Mouse (Mus musculus) gastrocnemius, adult 2 months (tissue): Measurements from ENCODE around the gene Scube1. TPM values are rescaled to one million over a fixed set of nuclear protein-coding genes. Genes with fewer than 3 reads are reported as not detected.

Experiments used
- DNase-seq: peaks from one replicate; pipeline ENCODE4 v3.0.0; 2022
- H3K27ac ChIP-seq: fragments of 200-600 bp; 2 replicates; pipeline ENCODE4 v1.8.1; 2022; ENCODE audit warnings: mild to moderate bottlenecking
- H3K4me3 ChIP-seq: fragments of 200-600 bp; 2 replicates; pipeline ENCODE4 v1.8.1; 2022; ENCODE audit warnings: mild to moderate bottlenecking, moderate library complexity
- CTCF ChIP-seq: fragments of 200-600 bp; IDR thresholded peaks from 2 replicates; pipeline ENCODE4 v1.8.1; 2022; ENCODE audit warnings: antibody characterized with exemption, mild to moderate bottlenecking, moderate library complexity
- intact Hi-C: fragments of 180-260 bp; cut with DNase I; formaldehyde crosslinking; loops from one replicate; pipeline ENCODE4 v1.15.1; 2025
- total RNA-seq, 2 experiments: library from RNA; stranded (reverse); gene quantifications; 2 replicates each; pipeline ENCODE4 v1.2.3; 2021

Gene Scube1
- total RNA-seq, 2 experiments from 2014 or later: 0.18 to 0.45 TPM

DNA sequence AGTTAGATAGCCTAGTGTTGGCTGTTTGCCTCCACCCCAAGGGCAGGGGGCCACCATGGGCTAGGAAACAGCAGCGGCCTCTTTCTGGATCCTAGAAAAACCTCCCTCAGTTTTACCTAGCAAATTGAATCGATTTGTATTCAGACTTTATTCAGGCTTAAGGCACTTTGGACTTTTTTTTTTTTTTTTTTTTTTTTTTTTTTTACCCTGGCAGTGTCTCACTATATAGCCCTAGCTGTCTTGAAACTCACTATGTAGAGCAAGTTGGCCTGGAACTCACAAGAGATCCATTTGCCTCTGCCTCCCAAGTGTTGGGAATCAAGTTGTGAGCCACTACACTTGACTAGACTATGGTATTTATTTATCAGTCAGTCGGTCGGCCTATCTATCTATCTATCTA lies 128.0 kb downstream of the Scube1 start:
- Histone ChIP-seq H3K27ac (no peak overlapping the region), H3K4me3 (no peak overlapping the region)
- TF ChIP-seq CTCF: no peak
- DNase-seq: no peak
- intact Hi-C loops: no loop called here

DNA sequence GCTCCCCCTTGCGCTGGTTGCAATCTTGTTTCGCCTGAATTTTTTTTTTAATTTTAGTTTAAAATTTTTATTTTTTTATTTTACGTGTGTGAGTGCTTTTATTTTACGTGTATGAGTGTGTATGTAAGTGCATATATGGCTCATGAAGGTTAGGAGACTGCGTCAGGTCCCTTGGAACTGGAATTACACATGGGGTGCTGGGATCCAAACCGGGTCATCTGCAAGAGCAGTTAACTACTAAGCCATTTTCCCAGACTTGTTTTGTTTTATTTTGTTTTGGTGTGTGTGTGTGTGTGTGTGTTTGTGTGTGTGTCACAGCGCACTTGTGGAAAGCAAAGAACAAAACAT lies 129.5 kb downstream of the Scube1 start:
- intact Hi-C loops: no loop called here
- no peak for DNase-seq
- TF ChIP-seq CTCF: no peak
- Histone ChIP-seq H3K4me3 (peak overlapping the region; percentile 96), H3K27ac (peak overlapping the region; percentile 77)

DNA sequence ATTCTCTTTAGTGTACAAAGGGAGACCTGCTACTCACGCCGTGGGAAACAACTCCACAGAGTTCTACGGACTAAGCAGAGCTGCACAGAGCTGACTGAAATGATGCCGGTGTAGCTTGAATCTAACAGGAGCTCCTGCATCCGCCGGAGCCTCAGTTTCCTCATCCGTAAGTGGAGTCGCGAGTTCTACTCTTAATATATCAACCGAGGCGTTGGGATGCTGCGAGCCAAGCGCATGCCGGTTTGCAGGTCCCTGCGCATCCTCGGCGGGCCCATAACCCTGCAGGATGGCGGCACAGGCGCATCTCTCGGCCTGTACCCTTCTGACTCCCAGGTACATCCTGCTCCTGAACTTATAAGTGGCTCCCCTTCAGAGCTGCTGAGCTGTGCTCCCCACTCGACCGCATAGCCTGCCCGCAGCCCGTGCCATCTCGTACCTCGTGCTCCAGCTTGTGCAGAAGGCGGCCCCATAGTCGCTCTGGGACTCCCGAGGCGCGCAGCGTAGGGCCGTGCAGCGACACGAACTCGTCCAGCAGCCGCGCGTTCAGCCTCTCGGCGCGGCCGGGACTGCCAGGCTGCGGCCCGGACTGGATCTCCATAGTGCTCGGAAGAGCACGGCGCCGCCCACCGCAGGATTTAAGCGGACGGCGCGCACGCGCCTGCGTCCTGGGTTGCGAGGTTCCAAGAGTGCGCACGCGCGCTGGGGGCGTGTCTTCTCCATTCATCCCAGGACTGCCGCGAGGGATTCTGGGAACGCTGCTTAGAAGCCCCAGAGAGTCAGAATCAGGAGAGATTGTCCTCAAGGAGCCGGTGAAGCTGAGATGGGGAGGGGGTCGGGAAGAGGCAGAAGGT lies 130.1 kb downstream of the Scube1 start, which contains the start of gene Ttll12:
Gene Ttll12 (minus strand): TSS at position 645 of the 851 bp plus-strand sequence.
- intact Hi-C loops: no loop called here
- Histone ChIP-seq H3K4me3 (peak within 1 kb of the TSS; percentile 96), H3K27ac (peak within 1 kb of the TSS; percentile 77)
- DNase-seq: peak; percentile 95
- 0 out of 2 replicates have a peak, but pooled peaks have one; percentile 1 for TF ChIP-seq CTCF

DNA sequence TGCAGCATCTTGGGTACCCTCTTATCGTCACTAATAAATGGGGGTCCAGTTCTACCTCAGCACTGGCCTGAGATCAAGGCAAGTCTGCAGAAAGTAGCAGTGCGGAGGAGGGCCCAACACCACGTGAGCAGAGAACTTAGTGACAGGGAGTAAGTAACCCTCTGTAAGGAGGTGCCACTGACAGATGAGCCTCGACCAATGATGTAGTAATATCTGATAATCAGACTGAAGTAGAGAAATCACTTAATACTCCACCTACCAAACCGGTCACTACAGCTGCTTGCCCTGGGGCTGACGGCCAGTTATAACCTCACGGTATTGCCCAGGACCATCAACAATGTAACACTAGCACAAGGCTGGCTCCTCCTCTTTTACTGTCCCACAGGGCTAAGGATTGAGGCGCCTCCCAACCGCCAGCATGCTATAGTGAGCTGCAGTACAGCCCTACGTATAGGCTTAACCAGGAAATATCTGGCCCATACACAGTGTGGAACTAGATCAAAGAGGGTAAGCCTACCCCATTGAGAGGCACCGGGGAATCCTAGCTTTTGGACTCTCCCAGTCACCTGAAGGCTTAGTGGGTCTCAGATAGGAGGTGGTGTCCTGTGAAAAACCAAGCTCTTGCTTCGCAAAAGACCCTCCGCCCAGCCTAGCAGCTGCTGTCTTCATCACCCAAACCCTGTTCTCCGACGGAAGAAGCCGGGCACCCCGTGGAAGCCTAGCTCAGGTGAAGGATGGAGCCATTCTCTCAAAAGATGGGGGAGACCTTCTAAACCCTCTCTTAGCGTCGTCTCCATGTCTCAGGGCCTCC lies 130.9 kb downstream of the Scube1 start:
- Histone ChIP-seq H3K27ac (peak overlapping the region; percentile 77), H3K4me3 (peak overlapping the region; percentile 96)
- TF ChIP-seq CTCF: no peak
- intact Hi-C loops: no loop called here
- no peak for DNase-seq

DNA sequence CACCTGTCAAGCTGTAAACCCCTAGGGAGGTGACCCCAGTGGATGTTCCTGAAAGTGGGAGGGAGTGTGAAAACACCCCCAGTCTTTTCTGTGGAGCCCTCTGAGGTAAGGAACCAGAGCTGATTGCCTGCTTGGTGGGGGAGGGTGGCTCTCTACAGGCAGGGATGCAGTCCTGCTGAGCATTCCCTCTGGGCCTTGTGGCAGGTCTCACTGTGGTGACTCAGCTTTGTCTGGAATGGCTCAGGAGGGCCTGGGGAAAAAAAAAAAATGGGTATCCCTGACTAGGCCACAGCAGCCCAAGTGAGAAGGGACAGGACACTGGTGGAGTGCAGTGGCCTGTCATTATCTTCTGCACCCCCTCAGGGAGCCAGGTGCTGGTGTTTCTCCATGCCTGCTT lies 131.6 kb downstream of the Scube1 start:
- TF ChIP-seq CTCF: no peak
- intact Hi-C loops: no loop called here
- DNase-seq: no peak
- Histone ChIP-seq H3K27ac (no peak overlapping the region), H3K4me3 (no peak overlapping the region)

DNA sequence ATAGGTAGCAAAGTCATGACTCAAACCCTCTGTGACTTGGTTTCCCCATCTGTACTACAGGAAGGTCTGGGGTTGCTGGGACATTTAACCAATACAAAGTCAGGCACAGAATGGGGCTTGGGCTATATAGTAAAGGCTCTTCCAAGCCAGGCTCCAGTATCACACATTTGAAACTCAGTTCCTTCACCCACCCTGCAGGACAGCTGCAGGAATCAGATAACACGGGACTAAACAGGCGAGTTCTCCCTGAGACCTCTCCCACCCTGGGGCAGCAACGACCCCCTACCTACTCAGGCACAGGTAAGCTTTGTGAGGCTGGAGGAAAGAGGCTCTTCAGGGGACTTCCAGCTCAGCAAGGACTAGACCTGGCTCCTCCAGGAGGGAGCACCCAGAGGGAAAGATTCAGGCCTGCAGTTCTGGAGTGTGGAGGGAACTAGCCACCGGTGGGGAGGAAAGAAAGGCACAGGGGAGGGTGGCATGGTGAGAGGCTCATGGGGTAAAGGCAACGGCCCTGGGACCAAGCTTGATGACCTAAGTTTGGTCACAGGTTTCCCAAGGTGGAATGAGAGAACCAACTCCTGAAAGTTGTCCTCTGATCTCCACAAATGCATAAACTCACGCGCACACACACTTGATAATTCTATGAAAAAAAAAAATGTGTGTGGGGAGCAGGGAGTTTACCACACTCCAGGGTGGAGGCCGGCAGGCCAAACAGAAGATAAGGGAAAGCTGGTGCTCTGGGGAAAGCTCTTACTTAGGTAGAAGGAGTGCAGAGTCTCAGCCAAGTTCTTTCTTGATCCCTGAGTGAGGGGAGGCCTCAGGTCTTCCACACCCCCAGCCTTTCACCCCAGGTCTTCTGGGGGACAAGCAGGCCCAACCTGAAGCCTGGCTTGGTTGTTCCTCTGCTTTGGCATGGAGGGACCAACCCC lies 132.3 kb downstream of the Scube1 start:
- no peak for TF ChIP-seq CTCF
- H3K27ac ChIP-seq: no peak overlapping the region
- H3K4me3 ChIP-seq: no peak overlapping the region
- no peak for DNase-seq
- intact Hi-C loops: no loop called here

DNA sequence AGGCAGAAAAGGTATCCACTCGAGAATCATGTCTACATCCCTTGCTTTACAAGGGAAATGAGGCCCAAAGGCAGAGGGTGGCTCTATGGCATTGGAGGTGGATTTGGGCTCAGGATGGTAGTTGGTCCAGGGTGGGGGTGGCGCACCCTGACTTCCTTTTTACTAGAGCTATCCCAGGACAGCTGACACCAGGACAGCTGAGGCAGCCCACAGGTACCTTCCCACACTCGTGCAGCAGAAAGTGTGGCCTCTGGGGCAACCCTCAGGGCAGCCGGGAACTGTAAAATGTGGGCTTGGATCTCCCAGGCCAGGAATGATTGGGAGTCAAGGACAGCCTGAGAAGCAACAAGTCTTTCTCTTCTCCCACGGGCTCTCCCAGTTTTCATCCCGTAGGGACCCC lies 133.1 kb downstream of the Scube1 start:
- Histone ChIP-seq H3K27ac (no peak overlapping the region), H3K4me3 (no peak overlapping the region)
- intact Hi-C loops: no loop called here
- TF ChIP-seq CTCF: no peak
- DNase-seq: no peak

DNA sequence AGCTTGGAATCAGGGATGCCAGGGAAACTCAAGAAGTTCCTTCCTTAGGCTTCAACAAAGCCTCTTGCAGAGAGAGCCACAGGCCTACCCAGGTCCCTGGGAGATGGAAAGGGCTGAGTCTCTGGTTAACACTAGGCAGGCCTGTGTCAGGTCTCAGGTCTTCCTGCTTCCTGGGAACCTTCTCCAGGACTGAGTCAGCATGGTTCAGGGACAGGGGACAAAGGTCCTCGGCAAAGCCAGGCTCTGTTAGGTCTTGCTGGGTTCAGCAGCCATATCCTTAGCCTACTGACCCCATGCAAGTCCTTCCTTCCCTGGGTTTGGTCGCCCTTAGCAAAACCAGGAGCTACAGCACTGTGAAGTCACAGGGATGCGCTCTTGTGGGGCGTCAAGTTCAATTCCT lies 134.0 kb downstream of the Scube1 start:
- Histone ChIP-seq H3K27ac (no peak overlapping the region), H3K4me3 (no peak overlapping the region)
- TF ChIP-seq CTCF: no peak
- intact Hi-C loops: no loop called here
- DNase-seq: no peak

DNA sequence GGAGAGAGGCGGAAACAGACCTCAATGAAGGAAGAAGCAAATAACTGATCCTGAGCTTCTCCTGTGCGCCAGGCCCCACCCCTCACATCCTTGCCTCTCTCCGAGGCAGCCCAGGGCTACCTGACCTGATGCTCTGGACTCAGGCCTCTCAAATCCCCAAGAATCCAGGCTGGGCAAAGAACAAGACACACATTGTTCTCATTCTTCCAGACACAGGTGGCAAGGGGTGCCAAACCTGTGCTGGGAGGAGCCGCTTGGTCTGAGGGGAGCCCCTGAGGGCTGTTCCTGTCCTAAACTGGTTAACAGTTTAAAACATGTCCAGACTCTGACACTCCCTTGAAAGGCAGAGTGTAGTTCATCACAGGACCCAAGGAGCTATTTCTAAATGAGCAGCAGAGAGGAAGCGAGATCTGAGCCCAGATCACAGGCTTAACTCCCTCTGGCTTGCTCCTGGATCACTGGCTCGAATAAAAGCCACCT lies 140.0 kb downstream of the Scube1 start:
- peak; percentile 11 for DNase-seq
- Histone ChIP-seq H3K27ac (no peak overlapping the region), H3K4me3 (no peak overlapping the region)
- no peak for TF ChIP-seq CTCF
- intact Hi-C loops: no loop called here

DNA sequence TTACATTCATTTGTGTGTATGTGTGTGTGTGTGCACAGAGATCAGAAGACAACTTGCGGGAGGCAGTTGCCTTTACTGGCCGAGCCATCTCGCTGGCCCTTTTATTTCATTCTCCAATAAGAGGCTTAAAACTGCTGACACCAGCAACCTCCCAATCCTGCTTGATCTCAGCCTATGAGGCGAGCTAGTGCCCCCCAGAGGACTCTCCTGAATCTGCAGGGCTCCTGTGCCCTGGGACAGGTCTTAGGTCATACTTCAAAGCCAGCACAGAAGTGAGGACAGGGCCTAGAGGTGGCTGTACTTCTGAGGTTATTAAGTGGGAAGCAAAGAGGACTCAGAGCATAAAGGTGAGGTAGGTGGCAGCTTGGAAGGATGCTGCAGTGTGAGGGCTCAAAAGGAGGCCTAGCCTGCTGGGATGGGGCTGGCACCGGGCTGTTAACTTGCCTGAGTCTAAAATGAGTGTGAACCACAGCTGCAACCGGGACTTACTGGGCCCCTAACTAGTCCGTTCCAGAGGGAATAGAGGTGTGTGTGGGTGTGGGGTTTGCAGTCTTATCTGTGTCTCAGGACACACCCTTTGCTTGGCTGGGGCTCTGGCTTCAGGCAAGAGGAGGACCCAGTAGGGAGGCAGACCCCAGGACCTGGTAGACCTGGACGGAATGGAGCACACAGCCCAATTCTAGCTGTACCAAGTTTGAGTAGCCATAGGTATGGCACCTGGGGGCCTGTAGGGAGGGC lies 141.2 kb downstream of the Scube1 start:
- peak; percentile 81 for DNase-seq
- intact Hi-C loops: no loop called here
- peak; percentile 78 for TF ChIP-seq CTCF

DNA sequence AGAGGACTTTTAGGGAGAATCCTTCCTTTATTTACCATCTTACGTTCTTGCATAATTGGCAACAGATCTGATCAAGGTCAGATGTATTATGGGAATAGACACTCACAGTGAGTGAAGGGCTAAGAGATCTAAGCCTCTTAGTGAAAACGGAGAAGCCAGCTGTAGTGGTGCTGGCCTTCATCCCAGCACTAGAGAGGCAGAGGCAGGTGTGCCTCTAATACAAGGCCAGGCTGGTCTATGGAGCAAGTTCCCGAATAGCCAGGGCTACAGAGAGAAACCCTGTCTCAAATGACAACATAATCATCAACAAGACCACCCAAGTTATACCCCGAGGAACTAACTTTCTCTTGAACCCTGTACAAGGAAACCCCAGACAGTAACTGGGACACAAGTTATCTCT lies 141.9 kb downstream of the Scube1 start:
- no peak overlapping the region for H3K4me3 ChIP-seq
- intact Hi-C loops: no loop called here
- peak; percentile 66 for DNase-seq
- peak overlapping the region; percentile 79 for H3K27ac ChIP-seq
- TF ChIP-seq CTCF: no peak

More for the DNA sequence above, 141.2 kb downstream of the Scube1 start:
- Histone ChIP-seq H3K27ac (peak overlapping the region; percentile 79), H3K4me3 (no peak overlapping the region)
